Mouse (Mus musculus): ENCODE measurements around the gene Olfr193. TPM values are rescaled to one million over a fixed set of nuclear protein-coding genes. Genes with fewer than 3 reads are reported as not detected.
"Not testable (repeated sequence)": the region's sequence is repeated elsewhere in the genome, so short reads cannot be mapped to it uniquely, and the experiment has no call there.

Olfr193 gene
- polyA plus RNA-seq, 1 experiment: not detected

- Histone ChIP-seq H3K4me1 (ENCODE audit: control insufficient read depth, insufficient read depth, low read length) (no peaks in the 10 kb centered on the region), H3K36me3 (ENCODE audit: control insufficient read depth, insufficient read depth, low read length) (no peaks in the 10 kb centered on the region), H3K27ac (ENCODE audit: control insufficient read depth, insufficient read depth, low read depth, low read length) (no peak within 1 kb of the TSS), H3K27me3 (ENCODE audit: control insufficient read depth, insufficient read depth, low read length) (no peaks in the 10 kb centered on the region), H3K4me3 (ENCODE audit: control insufficient read depth, low read depth, low read length) (no peak within 1 kb of the TSS)
- TF ChIP-seq CTCF (IDR thresholded peaks at IDR 0.05; ENCODE audit: control insufficient read depth, insufficient read depth, insufficient replicate concordance, low read depth, low read length) (no peak), POLR2A (IDR thresholded peaks at IDR 0.05; ENCODE audit: control insufficient read depth, low read depth, low read length) (no peak)
Observed at GRCm38 (mm10) chr16:59077905-59078304, 33.8 kb downstream of the Olfr193 start, which contains the start of gene Olfr190. Gene Olfr190 (minus strand): TSS chr16:59078005.

GRCm38 (mm10) chr16:59073520-59073919, 38.2 kb downstream of the Olfr193 start:
- Histone ChIP-seq H3K36me3 (ENCODE audit: control insufficient read depth, insufficient read depth, low read length) (no peaks in the 10 kb centered on the region), H3K4me3 (ENCODE audit: control insufficient read depth, low read depth, low read length) (no peak overlapping the region)
- TF ChIP-seq CTCF (IDR thresholded peaks at IDR 0.05; ENCODE audit: control insufficient read depth, insufficient read depth, insufficient replicate concordance, low read depth, low read length): no peak
- no peak for TF ChIP-seq POLR2A (IDR thresholded peaks at IDR 0.05; ENCODE audit: control insufficient read depth, low read depth, low read length)

GRCm38 (mm10) chr16:59071755-59072154, 39.9 kb downstream of the Olfr193 start:
- TF ChIP-seq POLR2A (IDR thresholded peaks at IDR 0.05; ENCODE audit: control insufficient read depth, low read depth, low read length) (no peak), CTCF (IDR thresholded peaks at IDR 0.05; ENCODE audit: control insufficient read depth, insufficient read depth, insufficient replicate concordance, low read depth, low read length) (no peak)
- H3K4me1 ChIP-seq (ENCODE audit: control insufficient read depth, insufficient read depth, low read length): no peaks in the 10 kb centered on the region

More at GRCm38 (mm10) chr16:59073520-59073919, 38.2 kb downstream of the Olfr193 start:
- no peaks in the 10 kb centered on the region for H3K4me1 ChIP-seq (ENCODE audit: control insufficient read depth, insufficient read depth, low read length)
- H3K27me3 ChIP-seq (ENCODE audit: control insufficient read depth, insufficient read depth, low read length): no peaks in the 10 kb centered on the region
- H3K27ac ChIP-seq (ENCODE audit: control insufficient read depth, insufficient read depth, low read depth, low read length): no peak overlapping the region

GRCm38 (mm10) chr16:59062411-59062810, 49.3 kb downstream of the Olfr193 start:
- H3K4me3 ChIP-seq (ENCODE audit: control insufficient read depth, low read depth, low read length); H3K27ac ChIP-seq (ENCODE audit: control insufficient read depth, insufficient read depth, low read depth, low read length); H3K27me3 ChIP-seq (ENCODE audit: control insufficient read depth, insufficient read depth, low read length); H3K36me3 ChIP-seq (ENCODE audit: control insufficient read depth, insufficient read depth, low read length); H3K4me1 ChIP-seq (ENCODE audit: control insufficient read depth, insufficient read depth, low read length): not testable (repeated sequence)

More at GRCm38 (mm10) chr16:59071755-59072154, 39.9 kb downstream of the Olfr193 start:
- H3K4me3 ChIP-seq (ENCODE audit: control insufficient read depth, low read depth, low read length): no peak overlapping the region
- H3K36me3 ChIP-seq (ENCODE audit: control insufficient read depth, insufficient read depth, low read length): no peaks in the 10 kb centered on the region
- no peaks in the 10 kb centered on the region for H3K27me3 ChIP-seq (ENCODE audit: control insufficient read depth, insufficient read depth, low read length)
- H3K27ac ChIP-seq (ENCODE audit: control insufficient read depth, insufficient read depth, low read depth, low read length): no peak overlapping the region

Other genes with a start within 250 kb of the Olfr193 start
- gene Olfr177, start 237.1 kb downstream of the Olfr193 start, polyA plus RNA-seq (2012; rRNA removed): not detected in 2 replicates
- not detected in 2 replicates for gene Olfr178, start 219.8 kb downstream of the Olfr193 start, polyA plus RNA-seq (2012; rRNA removed)
- 0.28 and 0.83 TPM in 2 replicates for gene Olfr181, start 183.1 kb downstream of the Olfr193 start, polyA plus RNA-seq (2012; rRNA removed)
- 0.27 and 0.34 TPM in 2 replicates for gene Olfr180, start 182.5 kb downstream of the Olfr193 start, polyA plus RNA-seq (2012; rRNA removed)
- 0.22 and 0.28 TPM in 2 replicates for gene Olfr183, start 116.5 kb downstream of the Olfr193 start, polyA plus RNA-seq (2012; rRNA removed)
- not detected in 2 replicates for gene Olfr186, start 81.6 kb downstream of the Olfr193 start, polyA plus RNA-seq (2012; rRNA removed)
- gene Olfr187, start 72.1 kb downstream of the Olfr193 start, polyA plus RNA-seq (2012; rRNA removed): not detected in 2 replicates
- gene Olfr190, start 33.9 kb downstream of the Olfr193 start, polyA plus RNA-seq (2012; rRNA removed): not detected in 2 replicates
- not detected in 2 replicates for gene Olfr191, start 22.1 kb downstream of the Olfr193 start, polyA plus RNA-seq (2012; rRNA removed)
- gene Olfr194, start 9.2 kb upstream of the Olfr193 start, polyA plus RNA-seq (2012; rRNA removed): 0.04 and 0.15 TPM in 2 replicates
- not detected in 2 replicates for gene Olfr195, start 35.2 kb upstream of the Olfr193 start, polyA plus RNA-seq (2012; rRNA removed)
- not detected in 2 replicates for gene Olfr196, start 58.6 kb upstream of the Olfr193 start, polyA plus RNA-seq (2012; rRNA removed)
- not detected in 2 replicates for gene Olfr198, start 91.7 kb upstream of the Olfr193 start, polyA plus RNA-seq (2012; rRNA removed)
- 1.3 and 1.4 TPM in 2 replicates for gene Olfr199, start 107.9 kb upstream of the Olfr193 start, polyA plus RNA-seq (2012; rRNA removed)
- gene Olfr201, start 160.8 kb upstream of the Olfr193 start, polyA plus RNA-seq (2012; rRNA removed): not detected in 2 replicates
- not detected in 2 replicates for gene Olfr202, start 174.9 kb upstream of the Olfr193 start, polyA plus RNA-seq (2012; rRNA removed)
- not detected in 2 replicates for gene Olfr203, start 187.0 kb upstream of the Olfr193 start, polyA plus RNA-seq (2012; rRNA removed)
- not detected in 2 replicates for gene Olfr204, start 206.4 kb upstream of the Olfr193 start, polyA plus RNA-seq (2012; rRNA removed)
- not detected in 2 replicates for gene Olfr205, start 219.3 kb upstream of the Olfr193 start, polyA plus RNA-seq (2012; rRNA removed)
- not detected in 2 replicates for gene Olfr206, start 237.4 kb upstream of the Olfr193 start, polyA plus RNA-seq (2012; rRNA removed)